Mouse (Mus musculus) urinary bladder, postnatal 10 days (tissue): ENCODE results near the gene Dnajc13.

Source experiments
- DNase-seq: peaks from one replicate; pipeline ENCODE4 v3.0.0; 2022; ENCODE audit warnings: low spot score

Dnajc13 gene

GRCm38 (mm10) chr9:104182328-104182727 lies 80.4 kb downstream of the Dnajc13 start:
- no peak for DNase-seq

GRCm38 (mm10) chr9:104181626-104182025 lies 81.1 kb downstream of the Dnajc13 start:
- DNase-seq = no peak

- DNase-seq = no peak
These were observed 82.7 kb downstream of the Dnajc13 start for GRCm38 (mm10) chr9:104180046-104180445.

GRCm38 (mm10) chr9:104172342-104172741 lies 90.4 kb downstream of the Dnajc13 start:
- DNase-seq = no peak

GRCm38 (mm10) chr9:104171651-104172050 lies 91.1 kb downstream of the Dnajc13 start:
- DNase-seq = no peak

- no peak for DNase-seq
These were observed 92.7 kb downstream of the Dnajc13 start for GRCm38 (mm10) chr9:104169986-104170385.

- no peak for DNase-seq
These were observed 96.8 kb downstream of the Dnajc13 start for GRCm38 (mm10) chr9:104165926-104166325.

GRCm38 (mm10) chr9:104164194-104164593 lies 98.5 kb downstream of the Dnajc13 start:
- DNase-seq = no peak

- no peak for DNase-seq
These were observed 101.6 kb downstream of the Dnajc13 start for GRCm38 (mm10) chr9:104161117-104161516.

- no peak for DNase-seq
These were observed 105.4 kb downstream of the Dnajc13 start for GRCm38 (mm10) chr9:104157291-104157690.

- DNase-seq = no peak
These were observed 106.2 kb downstream of the Dnajc13 start for GRCm38 (mm10) chr9:104156506-104156905.

- no peak for DNase-seq
These were observed 107.5 kb downstream of the Dnajc13 start for GRCm38 (mm10) chr9:104155100-104155715.

GRCm38 (mm10) chr9:104152121-104152520 lies 110.6 kb downstream of the Dnajc13 start:
- DNase-seq = no peak

- DNase-seq = no peak
These were observed 113.8 kb downstream of the Dnajc13 start for GRCm38 (mm10) chr9:104148969-104149368.

GRCm38 (mm10) chr9:104146683-104147082 lies 116.0 kb downstream of the Dnajc13 start:
- no peak for DNase-seq

GRCm38 (mm10) chr9:104144314-104144996 lies 118.3 kb downstream of the Dnajc13 start:
- no peak for DNase-seq

- DNase-seq = no peak
These were observed 119.9 kb downstream of the Dnajc13 start for GRCm38 (mm10) chr9:104142805-104143204.

- no peak for DNase-seq
These were observed 122.4 kb downstream of the Dnajc13 start for GRCm38 (mm10) chr9:104140351-104140750.

- no peak for DNase-seq
These were observed 132.5 kb downstream of the Dnajc13 start for GRCm38 (mm10) chr9:104130141-104130755.

- DNase-seq = no peak
These were observed 134.6 kb downstream of the Dnajc13 start for GRCm38 (mm10) chr9:104128110-104128509.

GRCm38 (mm10) chr9:104126833-104127232 lies 135.9 kb downstream of the Dnajc13 start, which contains the start of gene Ackr4:
Ackr4 (minus strand) TSS chr9:104126933.
- DNase-seq = no peak

- DNase-seq = no peak
These were observed 139.1 kb downstream of the Dnajc13 start for GRCm38 (mm10) chr9:104123622-104124021.

- DNase-seq = no peak
These were observed 139.6 kb downstream of the Dnajc13 start for GRCm38 (mm10) chr9:104123101-104123500.
